Mouse (Mus musculus) MEL-GATA-1-ER (cell line): Measurements from ENCODE around the gene Jakmip3.
A peak's percentile ranks its signal among the peaks of the same experiment; 100 is the strongest.

Source experiments
- DNase-seq: peaks from one replicate; pipeline ENCODE4 v3.0.0-alpha.2; 2012; ENCODE audit warnings: low read depth; ENCODE audit errors: extremely low read depth

Jakmip3 gene

GRCm38 (mm10) chr7:138940612-138941461 is at the start of gene Jakmip3:
Gene Jakmip3 (plus strand): TSS chr7:138940730.
- DNase-seq: no peak

- DNase-seq: no peak
Observed at GRCm38 (mm10) chr7:138898122-138898521, 42.4 kb upstream of the Jakmip3 start.

- DNase-seq: no peak
Observed at GRCm38 (mm10) chr7:138898743-138899142, 41.8 kb upstream of the Jakmip3 start.

GRCm38 (mm10) chr7:138903886-138904435 is 36.6 kb upstream of the Jakmip3 start:
- no peak for DNase-seq

- no peak for DNase-seq
Observed at GRCm38 (mm10) chr7:138906441-138906840, 34.1 kb upstream of the Jakmip3 start.

- peak; percentile 67 for DNase-seq
Observed at GRCm38 (mm10) chr7:138907043-138907442, 33.5 kb upstream of the Jakmip3 start.

- no peak for DNase-seq
Observed at GRCm38 (mm10) chr7:138907976-138908375, 32.6 kb upstream of the Jakmip3 start.

- DNase-seq: no peak
Observed at GRCm38 (mm10) chr7:138908768-138909276, 31.7 kb upstream of the Jakmip3 start.

GRCm38 (mm10) chr7:138909277-138910192 is 31.0 kb upstream of the Jakmip3 start, which contains the start of gene Bnip3:
Gene Bnip3 (minus strand): TSS chr7:138909519.
- peak; percentile 92 for DNase-seq

GRCm38 (mm10) chr7:138910193-138910562 is 30.4 kb upstream of the Jakmip3 start:
- DNase-seq: no peak

GRCm38 (mm10) chr7:138913616-138914015 is 26.9 kb upstream of the Jakmip3 start:
- DNase-seq: no peak

GRCm38 (mm10) chr7:138919156-138919944 is 21.2 kb upstream of the Jakmip3 start:
- peak; percentile 67 for DNase-seq

- no peak for DNase-seq
Observed at GRCm38 (mm10) chr7:138921611-138922010, 18.9 kb upstream of the Jakmip3 start.

GRCm38 (mm10) chr7:138923756-138924425 is 16.6 kb upstream of the Jakmip3 start:
- no peak for DNase-seq

GRCm38 (mm10) chr7:138928456-138928855 is 12.1 kb upstream of the Jakmip3 start:
- no peak for DNase-seq

- DNase-seq: no peak
Observed at GRCm38 (mm10) chr7:138934523-138934922, 6.0 kb upstream of the Jakmip3 start.

GRCm38 (mm10) chr7:138938991-138939390 is 1.5 kb upstream of the Jakmip3 start:
- no peak for DNase-seq

- DNase-seq: no peak
Observed at GRCm38 (mm10) chr7:138940256-138940611, 296 bp upstream of the Jakmip3 start.

- DNase-seq: no peak
Observed at GRCm38 (mm10) chr7:138941571-138941970, 1.0 kb downstream of the Jakmip3 start.

- no peak for DNase-seq
Observed at GRCm38 (mm10) chr7:138942301-138942700, 1.8 kb downstream of the Jakmip3 start.
